Mouse (Mus musculus): ENCODE data around the gene Mgat4c.

Gene Mgat4c

DNA sequence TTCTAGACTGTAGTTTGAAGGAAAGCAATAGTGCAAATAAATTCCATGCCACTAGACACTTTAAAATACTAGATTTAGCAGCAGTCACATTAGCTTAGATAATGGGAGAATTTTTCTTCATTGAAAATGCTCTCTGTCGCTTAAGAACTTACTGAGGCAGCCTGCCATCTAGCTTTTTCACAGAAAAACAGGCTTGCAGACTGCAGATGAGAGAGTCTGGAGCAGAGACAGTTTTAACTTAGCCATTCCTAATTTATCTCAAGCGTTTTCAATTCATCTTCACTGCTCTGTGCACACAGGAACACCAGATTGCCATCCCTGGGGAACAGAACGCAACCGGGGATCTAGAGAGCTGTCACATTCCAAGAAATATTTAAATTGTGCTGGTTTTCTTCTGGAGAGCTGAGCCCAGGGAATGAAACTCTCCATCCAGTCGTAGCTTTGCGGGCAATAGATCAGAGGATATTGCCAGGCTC lies at the start of gene Mgat4c:
Mgat4c (plus strand) TSS at position 51 of the 476 bp plus-strand sequence.
- no peak for DNase-seq

DNA sequence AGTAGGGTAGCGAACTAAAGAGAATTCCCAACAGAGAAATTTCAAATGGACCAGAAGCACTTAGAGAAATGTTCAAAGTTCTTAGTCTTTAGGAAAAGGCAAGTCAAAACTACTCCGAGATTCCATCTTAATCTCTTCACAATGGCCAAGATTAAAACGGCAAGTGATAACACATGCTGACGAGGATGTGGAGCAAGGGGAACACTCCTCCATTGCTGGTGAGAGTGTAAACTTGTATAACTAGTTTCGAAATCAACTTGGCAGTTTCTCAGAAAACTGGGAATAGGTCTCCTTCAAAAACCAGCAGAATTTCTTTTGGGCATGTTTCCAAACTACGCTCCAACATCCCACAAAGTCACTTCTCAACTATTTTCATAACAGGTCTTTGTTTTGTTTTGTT lies 46.0 kb upstream of the Mgat4c start:
- no peak for DNase-seq

DNA sequence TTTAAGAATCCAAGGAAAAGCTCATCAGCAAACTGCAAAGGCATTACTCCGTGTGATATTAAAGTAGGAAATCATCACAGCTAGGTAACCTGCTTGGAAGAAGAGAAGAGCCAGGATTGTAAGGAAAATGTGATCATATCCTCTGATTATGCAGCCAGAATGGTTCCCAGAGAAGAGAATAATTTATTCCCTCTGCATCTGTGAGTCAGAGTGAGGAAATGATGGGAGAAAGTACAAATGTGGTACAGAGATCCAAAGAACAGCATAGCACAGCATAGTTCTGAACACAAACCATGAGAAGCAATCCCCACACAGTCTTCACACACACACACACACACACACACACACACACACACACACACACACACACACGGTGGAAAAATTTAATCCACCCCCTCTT lies 40.2 kb upstream of the Mgat4c start:
- DNase-seq = no peak

DNA sequence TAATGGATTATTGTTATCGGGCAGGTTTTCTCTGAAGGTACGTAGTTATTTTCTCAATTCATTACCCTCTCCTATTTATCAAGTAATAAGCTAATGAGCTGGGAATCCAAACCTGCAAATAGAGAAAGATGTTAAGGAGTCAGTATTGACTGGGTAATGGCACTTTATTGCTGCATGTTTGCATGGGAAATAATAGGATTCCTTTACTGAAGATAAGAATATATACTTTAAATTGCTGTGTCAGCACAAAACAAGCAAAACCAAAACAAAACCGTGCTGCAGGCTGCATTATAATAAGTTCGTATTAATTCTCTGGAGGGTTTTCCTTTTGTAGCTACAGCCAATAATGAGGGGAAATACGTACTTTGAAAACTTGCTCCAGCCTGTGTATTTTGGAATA lies 627 bp downstream of the Mgat4c start:
- no peak for DNase-seq

DNA sequence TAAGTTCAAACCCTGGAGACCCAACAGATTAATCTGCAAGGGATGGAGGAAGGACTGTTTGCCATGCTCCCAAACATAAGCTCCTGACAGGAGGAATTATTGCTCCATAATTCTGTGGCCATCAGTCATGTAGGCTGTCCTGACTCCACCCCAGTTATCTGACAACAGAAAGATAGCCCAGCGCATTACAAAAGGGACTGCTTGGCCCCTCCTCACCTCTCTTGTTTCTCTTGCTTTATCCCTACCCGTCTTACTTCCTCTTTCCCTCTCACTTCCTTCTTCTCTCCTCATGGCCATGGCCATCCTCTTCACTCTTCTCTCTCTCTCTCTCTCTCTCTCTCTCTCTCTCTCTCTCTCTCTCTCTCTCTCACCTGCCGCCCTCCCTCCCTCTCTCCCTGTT lies 80.5 kb downstream of the Mgat4c start:
- DNase-seq = no peak

DNA sequence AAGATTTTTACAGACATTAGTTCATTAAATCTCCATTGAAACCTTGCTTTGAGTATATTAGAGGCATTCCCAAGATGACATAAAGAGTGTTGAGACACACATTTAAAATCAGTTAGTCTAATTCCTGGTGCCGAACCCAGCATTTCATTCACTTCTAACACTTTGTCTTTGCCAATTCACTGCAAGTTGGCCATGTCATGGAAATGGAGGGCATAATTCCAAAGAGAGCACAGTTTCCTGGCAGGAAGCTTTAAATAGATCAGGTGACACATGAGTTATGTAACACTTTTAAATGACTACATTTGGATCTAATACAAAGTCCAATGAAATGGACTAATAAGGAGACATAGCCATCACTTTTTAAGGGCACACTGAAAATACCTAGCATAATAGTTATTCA lies 89.4 kb downstream of the Mgat4c start:
- no peak for DNase-seq

DNA sequence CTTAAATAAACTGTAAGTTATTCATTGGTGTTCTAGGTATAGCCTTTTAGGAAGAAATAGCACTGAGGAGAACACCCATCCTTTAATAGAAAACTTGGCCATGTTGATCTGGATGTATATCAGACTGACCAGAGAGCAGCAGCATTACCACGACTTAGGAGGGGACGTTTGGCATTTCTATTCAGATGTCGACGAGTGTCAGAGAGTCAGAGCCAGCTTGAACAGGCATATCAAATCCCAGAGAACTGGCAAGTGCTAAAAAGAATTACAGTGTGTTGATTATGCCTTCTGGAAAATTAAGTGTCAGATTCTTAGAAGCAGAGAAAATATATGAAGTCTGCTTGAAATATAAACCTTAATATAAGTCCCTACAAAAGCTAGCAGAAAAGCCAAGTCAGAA lies 89.9 kb downstream of the Mgat4c start:
- DNase-seq = no peak

DNA sequence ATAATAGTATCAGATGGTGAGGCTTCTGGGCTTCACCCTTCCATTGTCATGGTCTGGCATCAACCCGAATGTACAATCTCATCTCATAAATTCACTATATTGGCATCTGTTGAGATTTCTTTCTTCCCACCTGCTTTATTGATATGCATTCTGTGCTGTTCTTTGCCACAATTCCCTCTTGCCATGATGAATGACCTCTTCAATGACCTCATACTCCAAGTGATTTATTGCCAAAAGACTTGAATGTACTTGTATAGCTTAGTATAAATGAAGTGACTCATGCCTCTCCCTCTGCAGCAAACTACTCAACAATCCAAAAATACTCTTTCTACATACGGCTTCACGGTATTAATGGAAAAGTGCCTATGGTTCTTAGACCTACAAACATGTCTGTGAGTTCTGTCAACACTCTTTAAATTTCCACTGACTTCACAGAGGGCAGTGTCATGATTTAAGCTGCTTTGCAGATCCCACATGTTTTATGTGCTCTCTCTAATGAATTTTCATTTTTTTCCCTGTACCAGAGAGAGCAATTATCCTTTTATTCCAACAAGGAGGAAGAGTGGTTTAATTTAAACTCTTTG lies 102.0 kb downstream of the Mgat4c start:
- DNase-seq = no peak

DNA sequence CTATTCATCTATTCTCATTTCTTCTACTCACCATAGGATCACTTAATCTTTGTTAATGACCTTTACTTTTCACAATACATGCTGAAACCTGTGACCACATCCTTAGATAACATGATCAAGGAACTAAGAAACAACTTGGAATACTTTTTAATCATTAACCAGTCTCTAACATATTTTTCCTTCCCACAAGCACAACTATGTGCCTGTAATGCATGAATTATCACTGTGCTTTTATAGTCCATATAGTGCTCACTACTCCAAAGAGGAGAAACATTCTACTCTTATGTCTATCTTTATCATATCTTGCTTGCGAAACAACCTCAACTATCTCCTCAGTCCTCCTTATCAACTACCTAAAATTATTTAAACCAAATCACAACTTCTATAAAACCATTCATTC lies 114.2 kb downstream of the Mgat4c start:
- DNase-seq = no peak

DNA sequence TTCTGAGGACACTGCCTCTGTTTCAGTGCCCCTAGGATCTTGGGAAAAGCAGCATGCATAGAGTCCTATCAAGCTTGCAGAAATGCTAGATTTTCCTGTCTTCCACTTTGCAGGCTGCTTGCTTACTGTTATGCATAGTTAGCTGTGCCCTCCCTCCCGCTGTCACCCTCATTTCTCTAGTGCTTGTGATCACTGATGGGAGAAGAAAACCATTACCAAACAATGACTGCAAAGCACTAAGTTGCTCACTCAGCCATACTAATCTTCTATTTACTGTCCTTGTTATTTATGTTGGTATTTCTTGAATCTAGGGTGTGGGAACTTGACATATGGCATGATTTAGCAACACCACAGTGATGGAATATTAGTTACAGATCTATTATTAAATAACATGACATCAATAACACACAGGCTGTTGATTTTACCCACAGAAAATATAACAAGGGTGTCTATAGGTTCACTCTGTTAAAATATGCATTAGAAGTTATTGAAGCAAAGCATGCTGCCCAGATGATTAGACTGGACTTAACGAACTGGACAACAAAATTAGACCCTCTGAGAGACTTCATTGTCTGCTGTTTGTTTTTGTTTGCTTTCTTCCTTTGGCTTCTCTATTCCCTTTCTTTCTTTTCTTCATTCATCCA lies 117.7 kb downstream of the Mgat4c start:
- DNase-seq = no peak

DNA sequence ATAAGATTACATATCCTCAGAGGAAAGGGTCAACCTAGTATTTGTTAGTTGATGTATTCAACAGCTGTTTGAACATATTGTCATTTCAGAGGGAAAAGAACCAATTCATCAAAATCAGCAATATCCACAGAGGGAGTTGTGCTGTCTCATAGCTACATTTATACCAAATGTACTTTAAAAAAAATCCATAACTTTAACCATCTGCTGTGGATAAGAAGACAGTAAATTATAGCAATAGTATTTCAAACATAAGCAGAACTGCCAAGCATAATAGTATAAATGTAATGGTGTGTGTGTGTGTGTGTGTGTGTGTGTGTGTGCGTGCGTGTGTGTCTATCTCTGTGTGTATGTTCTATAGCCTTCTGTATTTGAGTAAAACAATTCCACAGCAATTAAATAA lies 127.5 kb downstream of the Mgat4c start:
- no peak for DNase-seq

DNA sequence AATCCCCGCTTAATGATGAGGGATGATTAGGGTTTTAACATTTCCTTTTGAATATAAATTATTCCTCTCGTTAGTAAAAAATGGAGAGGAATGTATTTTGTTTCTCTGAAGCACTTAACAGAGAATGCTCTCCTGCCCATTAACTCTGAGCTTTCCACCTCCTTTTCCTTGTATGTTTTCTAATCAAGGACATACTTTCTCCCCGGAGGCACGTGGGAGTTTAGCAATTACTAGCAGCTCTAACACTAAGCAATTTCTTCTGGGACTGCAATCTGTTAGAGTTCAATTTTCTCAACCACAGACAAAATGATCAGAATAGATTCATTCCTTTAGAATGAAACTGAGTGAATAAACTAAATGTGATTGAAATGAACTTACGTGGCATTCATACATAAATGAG lies 135.6 kb downstream of the Mgat4c start:
- no peak for DNase-seq

DNA sequence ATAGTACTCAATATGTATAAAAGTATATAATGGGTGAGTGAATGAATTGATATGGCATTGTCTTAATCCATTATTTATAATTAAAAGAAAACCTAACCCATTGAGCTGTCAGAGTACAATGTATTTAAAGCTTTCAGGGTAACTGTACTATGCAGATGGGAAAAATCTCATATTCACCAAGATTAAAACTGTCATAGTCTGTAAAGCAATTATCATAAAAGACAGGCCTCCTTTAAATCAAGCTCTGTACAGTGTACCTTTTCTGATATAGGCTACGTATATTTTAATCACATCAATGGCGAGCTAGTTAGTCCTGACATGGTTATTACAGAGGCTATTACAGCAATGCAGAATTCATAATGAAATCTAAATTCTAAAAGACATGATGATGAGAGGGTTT lies 146.7 kb downstream of the Mgat4c start:
- no peak for DNase-seq

DNA sequence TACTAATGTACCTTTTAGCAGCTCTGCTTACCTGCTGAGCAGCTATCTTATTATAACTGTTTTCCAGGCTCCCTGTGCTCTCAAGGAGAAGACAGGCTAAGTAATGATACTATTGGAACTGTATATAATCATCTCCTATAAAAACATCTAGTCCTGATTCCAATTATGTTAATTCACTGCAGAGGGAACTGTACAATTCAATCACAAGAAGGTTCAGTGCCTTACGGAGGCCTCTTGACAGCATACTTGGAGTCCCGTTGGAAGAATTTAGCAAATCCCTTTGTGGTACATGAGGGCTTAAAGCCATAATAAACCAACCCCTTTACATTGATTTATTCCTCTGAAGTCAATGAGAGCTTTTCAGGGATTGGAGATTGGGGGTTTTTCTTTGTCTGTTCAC lies 174.8 kb downstream of the Mgat4c start:
- no peak for DNase-seq

DNA sequence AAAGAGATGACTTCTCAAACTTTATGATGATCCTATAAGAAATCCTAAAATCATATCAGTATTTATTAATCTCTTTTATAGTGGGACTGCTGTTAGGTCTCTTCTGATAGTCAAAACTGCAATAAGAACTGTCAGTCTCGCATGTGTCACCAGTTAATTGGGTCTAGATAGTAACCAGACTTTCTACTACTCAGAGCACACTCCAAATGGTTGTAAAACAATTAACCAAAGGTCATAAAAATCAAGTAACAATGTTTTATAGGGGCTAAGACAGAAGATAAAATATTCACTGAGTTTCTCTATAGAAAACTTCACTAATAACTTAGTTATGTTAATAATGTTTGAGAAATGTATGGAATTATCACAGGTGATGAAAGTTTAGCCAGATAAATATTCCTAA lies 208.6 kb downstream of the Mgat4c start:
- no peak for DNase-seq

DNA sequence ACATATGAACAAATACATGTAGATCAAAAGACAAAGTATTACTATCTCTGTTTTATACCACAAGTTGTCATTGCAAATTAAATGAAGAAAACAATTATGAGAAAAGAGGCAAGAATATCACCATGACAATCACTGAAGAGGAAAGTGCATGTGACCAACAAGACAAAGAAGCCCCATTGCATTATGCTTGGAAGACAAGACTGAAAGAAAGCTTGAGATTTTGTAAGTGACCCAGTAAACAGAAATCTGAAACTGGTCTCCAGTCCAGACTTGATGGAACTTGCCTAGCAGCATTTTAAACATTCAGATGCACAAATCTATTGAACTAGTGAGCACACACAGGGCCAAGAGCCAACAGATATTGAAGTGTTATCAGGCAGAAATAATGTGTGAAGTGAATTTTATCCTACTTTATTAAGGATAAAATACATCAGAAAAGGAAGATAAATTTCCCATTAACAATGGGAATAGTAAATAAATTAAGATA lies 236.1 kb downstream of the Mgat4c start:
- DNase-seq = no peak

DNA sequence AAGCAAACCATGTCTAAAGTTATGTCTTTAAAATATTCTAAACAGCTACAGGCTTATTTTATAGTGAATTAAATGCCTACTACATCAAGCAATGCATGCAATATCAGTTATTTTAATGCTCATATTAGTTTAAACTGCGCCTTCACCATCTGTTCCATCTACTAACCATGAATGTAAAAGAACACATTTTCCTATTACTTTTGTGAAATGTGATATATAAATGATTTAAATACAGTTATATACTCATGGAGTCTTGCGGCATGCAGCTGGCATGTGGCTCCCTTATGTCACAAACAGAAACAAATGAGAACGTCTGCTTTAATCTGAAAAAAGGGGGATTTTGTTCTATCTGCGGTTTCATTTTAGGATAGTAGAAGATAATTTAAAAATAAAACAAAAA lies 316.3 kb downstream of the Mgat4c start:
- DNase-seq = no peak

DNA sequence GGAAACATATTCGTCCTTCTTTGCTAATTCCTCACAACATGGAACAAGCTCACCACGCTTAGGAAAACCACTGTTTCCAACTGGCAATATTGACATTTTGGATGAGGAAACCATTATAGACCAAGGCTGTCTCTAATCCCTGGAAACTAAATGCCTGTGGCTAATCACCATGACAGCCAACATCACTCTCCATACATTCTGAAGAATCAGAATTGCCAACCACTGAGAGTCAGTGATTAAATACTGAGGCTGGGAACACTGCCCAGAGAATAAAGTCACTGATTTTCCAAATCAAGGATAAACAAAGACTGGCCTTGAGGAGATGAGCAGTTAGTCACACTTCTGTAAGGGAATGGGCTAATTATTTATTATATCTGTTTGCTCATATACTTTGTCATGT lies 361.2 kb downstream of the Mgat4c start:
- no peak for DNase-seq

DNA sequence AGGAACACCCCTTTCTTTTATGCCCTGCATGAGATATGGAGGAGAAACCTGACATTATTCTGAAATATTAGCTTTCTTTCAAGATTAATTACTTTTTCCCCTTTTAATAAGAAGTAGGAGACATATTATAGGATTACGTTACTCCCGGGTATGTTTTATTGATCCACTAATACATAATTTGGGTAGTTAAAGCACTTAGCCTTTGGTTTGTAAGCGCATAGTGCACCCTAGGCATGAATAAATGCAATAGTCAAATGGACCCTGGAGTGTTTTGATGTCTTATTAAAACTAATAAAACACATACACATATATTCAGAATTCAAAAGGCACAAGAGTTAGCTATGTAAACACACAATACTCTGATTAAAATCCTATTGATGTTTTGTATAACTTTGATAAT lies 374.9 kb downstream of the Mgat4c start:
- DNase-seq = no peak

DNA sequence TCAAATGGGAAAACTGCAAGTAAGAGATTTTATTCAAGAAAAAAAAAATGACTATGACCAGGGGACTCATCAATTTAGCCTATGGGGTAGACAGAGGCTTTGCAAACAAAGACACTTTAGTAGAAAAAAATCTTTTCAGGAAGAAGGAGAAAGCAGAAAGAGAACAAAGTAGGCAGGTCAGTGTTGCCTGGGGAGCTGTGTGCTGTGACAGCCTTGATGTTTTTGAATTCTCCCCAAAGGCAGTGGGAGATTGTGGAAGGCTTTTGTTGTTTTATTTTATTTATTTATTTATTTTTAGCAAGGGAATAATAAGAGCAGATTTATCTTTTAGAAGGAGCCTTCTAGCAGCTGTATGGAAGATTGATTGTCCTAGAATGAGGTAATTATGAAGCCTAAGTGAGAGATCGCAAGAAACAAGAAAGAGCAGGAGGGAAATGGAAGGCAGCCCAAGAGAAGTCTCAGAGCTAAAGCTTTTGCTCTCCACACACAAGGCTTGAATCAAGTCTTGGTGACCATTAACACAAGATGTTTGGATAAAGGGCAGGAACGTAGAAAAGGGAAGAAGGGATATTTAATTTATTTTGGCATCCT lies 375.8 kb downstream of the Mgat4c start:
- DNase-seq = no peak

DNA sequence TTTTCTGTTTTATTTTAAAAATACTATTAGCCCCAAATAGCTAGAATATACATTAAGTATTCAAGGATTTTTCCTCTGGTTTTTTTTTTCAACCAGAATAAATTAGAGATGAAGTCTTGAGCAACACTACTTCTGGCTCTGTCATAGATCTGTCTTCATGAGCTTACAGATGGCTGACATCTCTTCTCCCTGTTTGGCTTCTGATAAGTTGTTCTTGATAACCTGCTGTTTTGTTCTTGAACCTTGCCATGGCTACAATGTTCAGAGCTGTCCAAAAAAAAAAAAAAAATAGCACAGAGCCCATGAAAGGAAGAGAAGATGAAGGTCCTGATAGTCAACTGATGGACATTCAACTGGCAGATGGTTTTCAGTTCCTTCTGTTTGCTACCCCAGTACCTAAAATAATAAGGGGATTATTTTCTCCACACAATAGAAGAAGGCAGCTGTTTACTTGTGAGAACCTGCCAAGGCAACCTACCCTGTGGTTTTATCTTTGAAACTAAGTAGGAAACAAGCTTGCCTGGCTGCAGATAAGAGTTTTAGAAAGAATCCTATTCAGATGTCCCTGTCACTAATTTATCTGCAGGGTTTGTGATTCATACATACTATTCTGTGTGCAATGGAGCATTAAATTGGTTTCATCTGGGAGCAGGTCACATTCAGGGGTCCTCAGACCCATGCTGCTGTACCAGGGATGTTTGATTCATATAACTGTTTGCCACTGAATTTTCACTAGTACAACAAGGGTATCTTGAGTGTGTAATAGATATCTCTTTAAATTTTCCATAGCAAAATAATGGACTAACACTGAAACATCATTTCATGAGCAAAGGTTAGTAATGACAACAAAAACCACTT lies 393.5 kb downstream of the Mgat4c start:
- no peak for DNase-seq

DNA sequence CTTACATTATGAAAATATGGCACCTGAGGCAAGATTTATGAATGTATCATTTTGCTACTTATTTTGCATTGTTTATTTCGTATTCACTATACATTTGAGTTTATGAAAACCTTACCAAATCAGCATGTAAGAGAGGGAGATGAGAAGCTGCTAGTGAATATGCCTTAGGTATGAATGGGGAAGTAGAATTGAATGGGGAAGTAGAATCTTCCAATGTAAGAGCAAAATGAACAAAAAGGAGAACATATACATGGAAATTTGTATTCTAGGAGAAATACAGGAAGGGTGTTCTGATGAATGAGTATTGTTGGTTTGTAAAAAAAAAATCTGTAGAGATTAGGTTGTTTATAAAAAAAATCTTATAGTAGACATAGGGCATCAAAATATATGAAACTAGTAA lies 441.9 kb downstream of the Mgat4c start:
- no peak for DNase-seq

DNA sequence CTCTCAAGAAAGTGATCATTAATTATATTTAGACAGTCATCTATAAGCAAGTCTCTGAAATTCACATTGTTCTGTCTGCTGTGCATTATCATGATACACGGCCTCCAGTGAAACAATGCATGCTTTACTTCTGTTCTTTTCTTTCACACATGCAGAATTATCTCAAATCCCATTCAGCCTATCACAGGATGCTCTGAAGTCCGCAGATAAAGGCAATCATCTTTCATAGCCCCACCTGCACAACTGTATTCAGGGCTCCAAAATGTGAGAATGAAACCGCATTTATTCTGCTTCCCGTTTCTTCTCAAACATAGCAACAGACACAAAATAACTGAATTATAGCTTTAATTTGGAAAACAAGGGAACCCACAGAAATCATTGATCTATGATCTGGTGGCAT lies 446.1 kb downstream of the Mgat4c start:
- no peak for DNase-seq

DNA sequence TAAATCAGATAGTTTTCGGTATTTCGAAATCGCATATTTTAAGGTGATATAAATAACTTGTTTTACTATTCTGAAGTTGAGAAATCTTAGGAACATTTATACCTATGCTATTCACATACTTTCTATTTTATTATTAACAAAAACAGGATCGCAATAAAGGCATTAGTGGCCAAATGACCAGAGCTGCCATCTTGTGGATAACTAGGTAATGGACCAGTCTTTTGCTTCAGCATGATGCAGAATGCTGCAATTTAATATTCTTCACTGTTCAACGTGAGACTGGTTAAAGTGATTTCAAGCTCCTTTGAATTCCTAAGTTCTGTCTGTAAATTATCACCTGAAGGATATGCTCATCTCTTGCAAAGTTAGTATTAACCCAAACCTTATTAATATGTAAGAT lies 473.6 kb downstream of the Mgat4c start:
- DNase-seq = no peak

Data from kidney, adult 18-20 months (tissue).